In genomic region chr14:57989162-57989561, GRCm38 (mm10) we compare ENCODE assay signal across 20 mouse cellular contexts.
"Had no signal": no experiment of that assay in that cellular context is flagged by ENCODE, and none has a peak within 500 bp of the region (broad histone marks: within the 10 kb centered on the region; RNA-seq: fewer than 3 reads in every experiment).

No protein-coding gene starts in this region.

- H3K4me3 ChIP-seq: midbrain, embryonic 10.5 days; midbrain, embryonic 12.5 days; myocyte; neural tube, embryonic 13.5 days; neural tube, embryonic 15.5 days; stomach, embryonic 15.5 days had no signal

- H3K4me2 ChIP-seq: lung, embryonic 14.5 days; midbrain, embryonic 12.5 days; neural tube, embryonic 13.5 days; neural tube, embryonic 15.5 days; stomach, embryonic 15.5 days had no signal

- H3K27me3 ChIP-seq: midbrain, embryonic 12.5 days; neural tube, embryonic 13.5 days; neural tube, embryonic 15.5 days; stomach, embryonic 15.5 days had no signal

- H3K27ac ChIP-seq: midbrain, embryonic 10.5 days; midbrain, embryonic 12.5 days; neural tube, embryonic 13.5 days; neural tube, embryonic 15.5 days; stomach, embryonic 15.5 days; stomach, postnatal 0 days had no signal

- H3K9me3 ChIP-seq: neural tube, embryonic 15.5 days; stomach, embryonic 15.5 days had no signal

- ATAC-seq: midbrain, embryonic 16.5 days had no signal

- H3K4me1 ChIP-seq: midbrain, embryonic 10.5 days; midbrain, embryonic 12.5 days; neural tube, embryonic 13.5 days; neural tube, embryonic 15.5 days; stomach, embryonic 15.5 days had no signal

- DNase-seq: lung, adult 18-20 months; lung, postnatal 10 days; lung, postnatal 4 days; midbrain, embryonic 14.5 days; retina, postnatal 1 day; right cerebral cortex, adult 18-20 months; right cerebral cortex, postnatal 25 days; right cerebral cortex, postnatal 4 days; thymus, adult 2 months; thymus, postnatal 25 days; thymus, postnatal 4 days had no signal

- H3K9ac ChIP-seq: lung, embryonic 14.5 days; midbrain, embryonic 12.5 days; neural tube, embryonic 13.5 days; neural tube, embryonic 15.5 days; stomach, embryonic 15.5 days had no signal
